Mouse (Mus musculus) urinary bladder, postnatal 10 days (tissue): ENCODE data around the gene Myh9.

Source experiments
- DNase-seq: peaks from one replicate; pipeline ENCODE4 v3.0.0; 2022; ENCODE audit warnings: low spot score

Myh9 gene

GRCm38 (mm10) chr15:77828242-77828641 is 13.7 kb downstream of the Myh9 start:
- DNase-seq: no peak

GRCm38 (mm10) chr15:77827794-77828193 is 14.2 kb downstream of the Myh9 start:
- no peak for DNase-seq

GRCm38 (mm10) chr15:77827379-77827778 is 14.6 kb downstream of the Myh9 start:
- DNase-seq: no peak

- DNase-seq: no peak
Observed at GRCm38 (mm10) chr15:77825382-77825781, 16.6 kb downstream of the Myh9 start.

GRCm38 (mm10) chr15:77824321-77824720 is 17.7 kb downstream of the Myh9 start:
- DNase-seq: no peak

- no peak for DNase-seq
Observed at GRCm38 (mm10) chr15:77823634-77824033, 18.3 kb downstream of the Myh9 start.

- no peak for DNase-seq
Observed at GRCm38 (mm10) chr15:77823196-77823595, 18.8 kb downstream of the Myh9 start.

- DNase-seq: no peak
Observed at GRCm38 (mm10) chr15:77822671-77823070, 19.3 kb downstream of the Myh9 start.

- no peak for DNase-seq
Observed at GRCm38 (mm10) chr15:77822057-77822466, 19.9 kb downstream of the Myh9 start.

- DNase-seq: no peak
Observed at GRCm38 (mm10) chr15:77821424-77821823, 20.6 kb downstream of the Myh9 start.

- no peak for DNase-seq
Observed at GRCm38 (mm10) chr15:77820480-77821163, 21.4 kb downstream of the Myh9 start.

GRCm38 (mm10) chr15:77819894-77820387 is 22.0 kb downstream of the Myh9 start:
- no peak for DNase-seq

GRCm38 (mm10) chr15:77818556-77819158 is 23.3 kb downstream of the Myh9 start:
- no peak for DNase-seq

GRCm38 (mm10) chr15:77817417-77817816 is 24.6 kb downstream of the Myh9 start:
- no peak for DNase-seq

GRCm38 (mm10) chr15:77816601-77816950 is 25.4 kb downstream of the Myh9 start:
- no peak for DNase-seq

GRCm38 (mm10) chr15:77815867-77816600 is 25.9 kb downstream of the Myh9 start:
- DNase-seq: no peak

GRCm38 (mm10) chr15:77813639-77814375 is 28.2 kb downstream of the Myh9 start:
- no peak for DNase-seq

GRCm38 (mm10) chr15:77812578-77812977 is 29.4 kb downstream of the Myh9 start:
- no peak for DNase-seq

- no peak for DNase-seq
Observed at GRCm38 (mm10) chr15:77811099-77811760, 30.7 kb downstream of the Myh9 start.

- no peak for DNase-seq
Observed at GRCm38 (mm10) chr15:77810416-77811098, 31.4 kb downstream of the Myh9 start.

GRCm38 (mm10) chr15:77809434-77809833 is 32.5 kb downstream of the Myh9 start:
- no peak for DNase-seq
